Mouse (Mus musculus): ENCODE results near the gene Zfp354a. TPM values are rescaled to one million over a fixed set of nuclear protein-coding genes. Genes with fewer than 3 reads are reported as not detected.
"Not testable (repeated sequence)": the region's sequence is repeated elsewhere in the genome, so short reads cannot be mapped to it uniquely, and the experiment has no call there.

Gene Zfp354a
- polyA plus RNA-seq, 1 experiment from 2014 or later = 10.5 TPM

DNA sequence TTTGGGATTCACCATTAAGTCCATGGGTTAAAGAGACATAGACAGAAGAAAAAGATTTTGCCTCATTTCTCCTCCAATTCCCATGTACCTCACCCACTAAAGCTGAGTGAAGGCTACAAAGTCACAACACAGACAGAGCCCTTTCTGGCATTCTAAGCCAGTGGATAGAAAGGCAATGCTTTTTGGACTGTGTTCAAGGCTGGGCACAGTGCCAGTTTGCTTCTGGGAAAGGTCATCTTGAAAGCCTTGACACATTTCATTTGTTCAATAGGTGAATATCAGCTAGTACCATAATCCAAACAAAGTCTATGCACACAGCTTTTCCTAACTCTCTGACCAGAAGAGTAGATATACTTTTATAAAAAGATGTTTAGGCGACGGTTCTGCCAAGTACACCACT is 23.1 kb upstream of the Zfp354a start:
- H3K9me3 ChIP-seq (ENCODE audit: control insufficient read depth, low read length) = no peaks in the 10 kb centered on the region
- no peak overlapping the region for H3K9ac ChIP-seq (ENCODE audit: low read depth, low read length)
- no peaks in the 10 kb centered on the region for H3K36me3 ChIP-seq (ENCODE audit: control insufficient read depth, insufficient read depth, low read length)
- no peaks in the 10 kb centered on the region; the same call in 1 of the 2 replicates for H3K4me1 ChIP-seq (replicated peaks; ENCODE audit: control insufficient read depth, insufficient read depth, low read length)
- no peak for ATAC-seq (ENCODE audit: low FRiP score)
- 89% methylated on average over 2 of the region's 2 CpGs for WGBS
- H3K27me3 ChIP-seq (ENCODE audit: control insufficient read depth, insufficient read depth, low read length) = no peaks in the 10 kb centered on the region
- no peak for DNase-seq (ENCODE audit: low spot score)
- no peak overlapping the region for H3K4me3 ChIP-seq (ENCODE audit: low read depth, low read length)
- H3K27ac ChIP-seq (ENCODE audit: low read depth, low read length) = no peak overlapping the region
- no peak overlapping the region for H3K4me2 ChIP-seq (replicated peaks; ENCODE audit: low read depth, low read length)

DNA sequence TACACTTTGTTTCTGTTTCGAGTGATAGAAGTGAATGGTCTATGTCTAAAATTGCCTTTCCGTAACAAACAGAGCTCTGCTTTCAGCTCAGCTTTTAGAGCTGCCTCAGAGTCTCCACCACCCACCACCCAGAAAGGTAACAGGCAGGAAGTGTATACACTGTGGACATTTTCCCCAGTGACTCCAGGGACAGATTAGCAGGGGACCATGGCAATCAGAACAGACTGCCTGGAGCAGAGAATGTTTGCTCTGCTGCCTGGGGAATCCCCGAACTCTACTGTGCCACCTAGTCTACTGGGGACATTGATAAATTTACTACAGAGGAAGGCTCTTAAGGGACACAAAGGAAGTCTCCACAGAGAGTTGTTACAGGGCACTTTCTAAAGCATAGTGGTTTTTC is 14.3 kb upstream of the Zfp354a start:
- H3K4me3 ChIP-seq (ENCODE audit: low read depth, low read length); H3K27ac ChIP-seq (ENCODE audit: low read depth, low read length); H3K4me1 ChIP-seq (replicated peaks; ENCODE audit: control insufficient read depth, insufficient read depth, low read length); H3K9ac ChIP-seq (ENCODE audit: low read depth, low read length); H3K36me3 ChIP-seq (ENCODE audit: control insufficient read depth, insufficient read depth, low read length); H3K4me2 ChIP-seq (replicated peaks; ENCODE audit: low read depth, low read length); H3K9me3 ChIP-seq (ENCODE audit: control insufficient read depth, low read length); ATAC-seq (ENCODE audit: low FRiP score); DNase-seq (ENCODE audit: low spot score); H3K27me3 ChIP-seq (ENCODE audit: control insufficient read depth, insufficient read depth, low read length): not testable (repeated sequence)
- WGBS = 65% methylated on average over 3 of the region's 3 CpGs

DNA sequence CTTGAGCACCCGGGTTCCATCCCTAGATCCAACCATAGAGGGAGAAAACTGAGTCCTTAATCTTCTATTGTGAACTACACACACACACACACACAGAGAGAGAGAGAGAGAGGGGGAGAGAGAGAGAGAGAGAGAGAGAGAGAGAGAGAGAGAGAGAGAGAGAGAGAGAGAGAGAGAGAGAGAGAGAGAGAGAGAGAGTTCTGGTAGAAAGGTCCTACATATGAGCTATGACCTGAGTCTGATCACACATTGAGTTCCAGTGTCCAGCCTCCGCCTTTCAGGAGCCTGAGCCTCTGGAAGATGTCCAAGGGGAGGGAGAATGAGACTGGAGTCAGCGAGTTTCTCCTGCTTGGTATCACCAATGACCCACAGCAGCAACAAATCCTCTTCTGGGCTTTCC is 11.2 kb upstream of the Zfp354a start, which contains the start of gene Olfr1375:
Gene Olfr1375, plus strand, starts transcription at position 301 of the 400 bp plus-strand sequence.
- not testable (repeated sequence) for H3K36me3 ChIP-seq (ENCODE audit: control insufficient read depth, insufficient read depth, low read length); H3K4me1 ChIP-seq (replicated peaks; ENCODE audit: control insufficient read depth, insufficient read depth, low read length); H3K4me3 ChIP-seq (ENCODE audit: low read depth, low read length); ATAC-seq (ENCODE audit: low FRiP score); H3K9me3 ChIP-seq (ENCODE audit: control insufficient read depth, low read length); H3K9ac ChIP-seq (ENCODE audit: low read depth, low read length); H3K4me2 ChIP-seq (replicated peaks; ENCODE audit: low read depth, low read length); H3K27me3 ChIP-seq (ENCODE audit: control insufficient read depth, insufficient read depth, low read length); DNase-seq (ENCODE audit: low spot score); H3K27ac ChIP-seq (ENCODE audit: low read depth, low read length)
- WGBS = 80% methylated on average over 3 of the region's 3 CpGs

DNA sequence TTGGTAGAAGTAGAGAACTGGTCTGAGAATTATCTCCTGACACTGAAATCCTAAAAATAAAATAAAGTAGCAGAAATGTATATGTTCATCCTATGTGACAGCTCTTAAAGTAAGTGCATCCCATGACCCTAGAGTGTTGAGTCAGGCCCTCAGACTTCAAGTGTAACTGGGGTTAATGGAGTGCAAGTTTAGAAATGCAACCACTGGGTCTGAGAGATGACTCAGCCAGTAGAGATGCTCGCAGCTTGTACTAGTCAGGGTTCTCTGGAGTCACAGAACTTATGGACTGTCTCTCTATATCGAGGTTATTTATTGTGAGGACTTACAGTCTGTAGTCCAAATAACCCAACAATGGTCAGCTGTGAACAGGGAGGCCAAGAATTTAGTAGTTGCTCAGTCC is 7.4 kb upstream of the Zfp354a start:
- no peak overlapping the region for H3K9ac ChIP-seq (ENCODE audit: low read depth, low read length)
- no peaks in the 10 kb centered on the region for H3K27me3 ChIP-seq (ENCODE audit: control insufficient read depth, insufficient read depth, low read length)
- DNase-seq (ENCODE audit: low spot score) (no peak), ATAC-seq (ENCODE audit: low FRiP score) (no peak)
- no peak overlapping the region for H3K4me2 ChIP-seq (replicated peaks; ENCODE audit: low read depth, low read length)
- no peak overlapping the region for H3K4me3 ChIP-seq (ENCODE audit: low read depth, low read length)
- H3K36me3 ChIP-seq (ENCODE audit: control insufficient read depth, insufficient read depth, low read length) = no peaks in the 10 kb centered on the region
- no peaks in the 10 kb centered on the region for H3K9me3 ChIP-seq (ENCODE audit: control insufficient read depth, low read length)
- H3K27ac ChIP-seq (ENCODE audit: low read depth, low read length) = no peak overlapping the region
- H3K4me1 ChIP-seq (replicated peaks; ENCODE audit: control insufficient read depth, insufficient read depth, low read length) = no peaks in the 10 kb centered on the region
- WGBS = 82% methylated on average over 2 of the region's 2 CpGs

GRCm38 (mm10) chr11:51053230-51053629 is 5.8 kb upstream of the Zfp354a start:
- no peaks in the 10 kb centered on the region for H3K36me3 ChIP-seq (ENCODE audit: control insufficient read depth, insufficient read depth, low read length)
- WGBS = 50% methylated on average over 3 of the region's 3 CpGs
- no peaks in the 10 kb centered on the region for H3K9me3 ChIP-seq (ENCODE audit: control insufficient read depth, low read length)
- DNase-seq (ENCODE audit: low spot score) = peak; percentile 34
- no peak overlapping the region for H3K4me2 ChIP-seq (replicated peaks; ENCODE audit: low read depth, low read length)
- H3K27ac ChIP-seq (ENCODE audit: low read depth, low read length) = no peak overlapping the region
- H3K4me3 ChIP-seq (ENCODE audit: low read depth, low read length) = no peak overlapping the region
- H3K9ac ChIP-seq (ENCODE audit: low read depth, low read length) = no peak overlapping the region
- ATAC-seq (ENCODE audit: low FRiP score) = no peak
- no peaks in the 10 kb centered on the region for H3K27me3 ChIP-seq (ENCODE audit: control insufficient read depth, insufficient read depth, low read length)
- H3K4me1 ChIP-seq (replicated peaks; ENCODE audit: control insufficient read depth, insufficient read depth, low read length) = no peaks in the 10 kb centered on the region

GRCm38 (mm10) chr11:51059640-51060039 is 583 bp downstream of the Zfp354a start:
- Histone ChIP-seq H3K27ac (ENCODE audit: low read depth, low read length) (0 out of 2 replicates have a peak overlapping the region, but pooled peaks have one; percentile 61), H3K4me3 (ENCODE audit: low read depth, low read length) (peak overlapping the region; percentile 83), H3K9ac (ENCODE audit: low read depth, low read length) (peak overlapping the region; percentile 85), H3K9me3 (ENCODE audit: control insufficient read depth, low read length) (no peaks in the 10 kb centered on the region), H3K36me3 (ENCODE audit: control insufficient read depth, insufficient read depth, low read length) (no peaks in the 10 kb centered on the region), H3K27me3 (ENCODE audit: control insufficient read depth, insufficient read depth, low read length) (no peaks in the 10 kb centered on the region), H3K4me2 (replicated peaks; ENCODE audit: low read depth, low read length) (peak overlapping the region; percentile 84), H3K4me1 (replicated peaks; ENCODE audit: control insufficient read depth, insufficient read depth, low read length) (no peaks in the 10 kb centered on the region)
- DNase-seq (ENCODE audit: low spot score) (no peak), ATAC-seq (ENCODE audit: low FRiP score) (peak; percentile 62; the same call in 1 of the 2 replicates)
- 14% methylated on average over 14 of the region's 14 CpGs for WGBS

- WGBS = 97% methylated on average over 6 of the region's 6 CpGs
- no peak for ATAC-seq (ENCODE audit: low FRiP score)
These were observed 1.9 kb downstream of the Zfp354a start for GRCm38 (mm10) chr11:51060981-51061380.

DNA sequence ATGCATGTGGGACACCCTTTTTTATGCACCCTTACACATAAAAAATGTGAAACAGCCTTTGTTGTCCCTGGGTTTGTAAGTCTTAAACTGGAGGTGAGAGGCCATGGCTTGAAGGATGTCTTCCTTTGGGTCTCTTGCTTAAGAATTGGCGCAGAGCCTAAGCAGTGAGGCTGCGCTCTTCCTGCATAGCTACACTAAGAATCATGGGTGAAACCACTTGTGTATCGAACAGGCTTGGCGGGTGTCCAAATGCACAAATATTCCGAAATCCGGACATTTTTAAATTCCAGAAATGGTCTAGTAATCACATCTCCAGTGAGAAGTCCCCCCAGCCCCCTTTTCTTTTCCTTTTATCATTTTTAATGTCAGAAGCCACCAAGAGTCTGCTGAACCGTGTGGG is 4.2 kb downstream of the Zfp354a start:
- Histone ChIP-seq H3K27ac (ENCODE audit: low read depth, low read length) (no peak overlapping the region), H3K4me3 (ENCODE audit: low read depth, low read length) (no peak overlapping the region), H3K36me3 (ENCODE audit: control insufficient read depth, insufficient read depth, low read length) (peaks cover 4% of the 10 kb centered on the region; the same call in 1 of the 2 replicates), H3K27me3 (ENCODE audit: control insufficient read depth, insufficient read depth, low read length) (no peaks in the 10 kb centered on the region), H3K4me1 (replicated peaks; ENCODE audit: control insufficient read depth, insufficient read depth, low read length) (no peaks in the 10 kb centered on the region), H3K4me2 (replicated peaks; ENCODE audit: low read depth, low read length) (no peak overlapping the region), H3K9me3 (ENCODE audit: control insufficient read depth, low read length) (no peaks in the 10 kb centered on the region), H3K9ac (ENCODE audit: low read depth, low read length) (no peak overlapping the region)
- DNase-seq (ENCODE audit: low spot score) (no peak), ATAC-seq (ENCODE audit: low FRiP score) (no peak)
- 93% methylated on average over 7 of the region's 7 CpGs for WGBS

More at GRCm38 (mm10) chr11:51060981-51061380, 1.9 kb downstream of the Zfp354a start:
- DNase-seq (ENCODE audit: low spot score) = no peak
- no peak overlapping the region for H3K4me2 ChIP-seq (replicated peaks; ENCODE audit: low read depth, low read length)
- H3K9me3 ChIP-seq (ENCODE audit: control insufficient read depth, low read length) = no peaks in the 10 kb centered on the region
- H3K27ac ChIP-seq (ENCODE audit: low read depth, low read length) = no peak overlapping the region
- peaks cover 2% of the 10 kb centered on the region; the same call in 1 of the 2 replicates for H3K36me3 ChIP-seq (ENCODE audit: control insufficient read depth, insufficient read depth, low read length)
- no peaks in the 10 kb centered on the region for H3K4me1 ChIP-seq (replicated peaks; ENCODE audit: control insufficient read depth, insufficient read depth, low read length)
- H3K27me3 ChIP-seq (ENCODE audit: control insufficient read depth, insufficient read depth, low read length) = no peaks in the 10 kb centered on the region
- no peak overlapping the region for H3K9ac ChIP-seq (ENCODE audit: low read depth, low read length)
- no peak overlapping the region for H3K4me3 ChIP-seq (ENCODE audit: low read depth, low read length)

GRCm38 (mm10) chr11:51063841-51064240 is 4.8 kb downstream of the Zfp354a start:
- no peak overlapping the region for H3K4me2 ChIP-seq (replicated peaks; ENCODE audit: low read depth, low read length)
- no peak overlapping the region for H3K4me3 ChIP-seq (ENCODE audit: low read depth, low read length)
- ATAC-seq (ENCODE audit: low FRiP score) = no peak
- peaks cover 4% of the 10 kb centered on the region; the same call in 1 of the 2 replicates for H3K36me3 ChIP-seq (ENCODE audit: control insufficient read depth, insufficient read depth, low read length)
- no peak overlapping the region for H3K9ac ChIP-seq (ENCODE audit: low read depth, low read length)
- H3K9me3 ChIP-seq (ENCODE audit: control insufficient read depth, low read length) = no peaks in the 10 kb centered on the region
- H3K27ac ChIP-seq (ENCODE audit: low read depth, low read length) = no peak overlapping the region
- WGBS = 96% methylated on average over 8 of the region's 8 CpGs
- DNase-seq (ENCODE audit: low spot score) = no peak
- no peaks in the 10 kb centered on the region for H3K4me1 ChIP-seq (replicated peaks; ENCODE audit: control insufficient read depth, insufficient read depth, low read length)
- no peaks in the 10 kb centered on the region for H3K27me3 ChIP-seq (ENCODE audit: control insufficient read depth, insufficient read depth, low read length)
